Mouse (Mus musculus): ENCODE results near the gene Gfpt2.

The Gfpt2 gene

DNA sequence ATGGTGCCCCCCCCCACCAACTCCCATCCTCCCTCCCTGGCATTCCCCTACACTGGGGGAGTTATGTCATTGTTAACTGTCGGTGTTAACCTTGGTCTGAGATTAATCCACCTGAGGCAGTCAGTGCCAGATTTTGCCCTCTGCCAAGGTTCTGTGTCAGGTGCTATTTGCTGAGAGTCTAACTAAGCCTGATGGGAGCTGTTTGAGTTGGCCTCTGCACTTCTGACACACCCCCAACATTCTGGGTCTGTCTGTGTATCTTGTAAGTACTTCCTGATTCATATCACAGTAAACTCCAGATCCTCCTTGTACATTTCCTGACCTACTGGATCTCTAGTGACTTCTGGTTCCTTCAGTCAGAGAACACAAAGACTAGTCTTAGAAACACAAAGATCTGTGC lies 46.7 kb downstream of the Gfpt2 start:
- peak; percentile 34 for DNase-seq (ENCODE audit: low spot score)

DNA sequence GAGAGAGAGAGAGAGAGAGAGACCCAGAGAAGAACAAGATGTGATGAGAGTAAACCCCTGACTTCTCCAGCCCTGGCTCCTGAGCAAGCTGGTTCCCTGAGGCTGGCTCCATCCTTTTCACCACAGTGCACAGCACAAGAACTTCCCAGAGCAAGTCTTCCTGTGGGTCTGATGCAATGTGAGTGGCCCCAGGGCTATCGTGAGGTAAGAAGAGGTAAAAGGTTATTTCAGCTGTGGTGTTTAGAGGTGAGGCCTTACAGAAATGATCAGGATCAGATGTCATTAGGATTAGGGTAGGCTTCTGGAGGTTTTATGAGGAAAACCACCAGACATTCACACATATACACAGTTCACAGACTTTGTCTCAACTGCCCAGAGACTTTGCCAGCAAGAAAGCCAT lies 47.9 kb downstream of the Gfpt2 start:
- DNase-seq (ENCODE audit: low spot score) = no peak

DNA sequence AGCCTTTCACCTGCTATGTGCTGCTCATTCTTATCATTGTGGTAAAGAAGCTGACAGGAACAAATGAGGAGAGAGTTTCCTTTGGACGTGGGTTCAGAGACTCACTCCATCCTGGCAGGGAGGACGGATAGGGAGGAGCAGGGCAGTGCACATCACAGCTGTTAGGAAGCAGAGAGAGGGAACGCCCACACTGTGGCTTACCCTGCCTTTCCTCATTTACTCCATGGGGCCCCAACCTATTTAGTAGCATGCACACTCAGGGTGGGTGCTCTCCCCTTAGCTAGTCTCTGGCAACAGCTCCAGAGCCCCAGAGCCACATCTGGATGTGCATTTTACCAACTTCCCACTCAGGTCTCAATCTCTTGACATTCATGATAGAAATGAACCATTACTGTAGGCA lies 48.7 kb downstream of the Gfpt2 start:
- DNase-seq (ENCODE audit: low spot score) = no peak

DNA sequence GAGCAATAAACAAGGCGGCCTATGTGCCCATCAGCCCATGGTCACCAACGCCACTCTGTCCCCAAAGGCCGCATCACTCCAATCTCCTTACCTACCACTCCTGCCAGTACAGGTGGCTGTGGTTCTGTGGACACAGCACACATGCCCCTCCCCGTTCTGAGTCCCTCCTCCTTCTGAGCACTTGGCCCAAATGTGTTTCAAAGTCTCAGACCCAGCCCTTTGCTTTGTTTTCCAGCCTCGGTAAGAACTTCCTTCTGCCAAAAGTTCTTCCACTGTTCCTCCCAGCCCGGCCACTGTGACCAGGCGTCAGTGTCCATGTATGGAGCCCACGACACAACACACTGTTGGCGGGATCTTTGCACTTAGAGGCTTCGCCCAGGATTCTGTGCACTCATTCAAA lies 50.3 kb downstream of the Gfpt2 start:
- no peak for DNase-seq (ENCODE audit: low spot score)

DNA sequence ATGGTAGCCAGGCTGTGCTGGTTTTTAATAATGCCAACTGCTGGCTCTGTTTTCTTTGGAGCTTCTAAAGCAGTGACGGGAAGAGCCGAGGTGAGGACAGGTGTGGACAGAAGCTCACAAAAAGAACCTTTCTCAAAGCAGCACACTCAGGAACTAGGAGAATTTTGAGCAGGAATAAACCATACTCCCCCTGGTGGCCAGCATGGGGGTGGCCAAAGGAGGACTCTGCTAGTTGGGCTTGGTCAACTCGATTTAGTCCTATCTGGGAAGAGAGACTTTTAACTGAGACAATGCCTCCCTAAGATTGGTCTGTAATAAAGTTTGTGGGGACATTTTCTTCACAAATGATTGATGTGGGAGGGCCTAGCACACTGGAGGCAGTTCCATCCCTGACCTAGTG lies 51.0 kb downstream of the Gfpt2 start:
- DNase-seq (ENCODE audit: low spot score) = peak; percentile 75

DNA sequence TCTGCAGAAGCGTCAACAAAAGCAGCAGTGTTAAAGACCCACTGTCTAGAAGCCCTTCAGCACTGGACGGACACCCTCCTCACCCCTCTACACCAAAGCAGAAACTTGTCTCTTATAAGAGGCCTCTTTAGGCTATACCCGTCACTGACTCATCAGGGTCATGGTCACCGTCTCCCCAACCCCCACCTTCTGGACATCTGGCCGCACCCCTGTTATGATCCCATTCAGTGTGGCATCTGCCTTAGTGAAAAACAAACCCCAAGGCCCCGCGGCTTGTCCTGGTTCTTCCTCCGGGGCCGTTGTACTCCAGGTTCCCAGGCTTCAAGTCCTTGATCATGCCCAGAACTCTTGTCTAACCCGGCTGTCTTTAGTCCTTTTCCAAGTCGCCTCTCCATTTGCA lies 52.0 kb downstream of the Gfpt2 start:
- no peak for DNase-seq (ENCODE audit: low spot score)

DNA sequence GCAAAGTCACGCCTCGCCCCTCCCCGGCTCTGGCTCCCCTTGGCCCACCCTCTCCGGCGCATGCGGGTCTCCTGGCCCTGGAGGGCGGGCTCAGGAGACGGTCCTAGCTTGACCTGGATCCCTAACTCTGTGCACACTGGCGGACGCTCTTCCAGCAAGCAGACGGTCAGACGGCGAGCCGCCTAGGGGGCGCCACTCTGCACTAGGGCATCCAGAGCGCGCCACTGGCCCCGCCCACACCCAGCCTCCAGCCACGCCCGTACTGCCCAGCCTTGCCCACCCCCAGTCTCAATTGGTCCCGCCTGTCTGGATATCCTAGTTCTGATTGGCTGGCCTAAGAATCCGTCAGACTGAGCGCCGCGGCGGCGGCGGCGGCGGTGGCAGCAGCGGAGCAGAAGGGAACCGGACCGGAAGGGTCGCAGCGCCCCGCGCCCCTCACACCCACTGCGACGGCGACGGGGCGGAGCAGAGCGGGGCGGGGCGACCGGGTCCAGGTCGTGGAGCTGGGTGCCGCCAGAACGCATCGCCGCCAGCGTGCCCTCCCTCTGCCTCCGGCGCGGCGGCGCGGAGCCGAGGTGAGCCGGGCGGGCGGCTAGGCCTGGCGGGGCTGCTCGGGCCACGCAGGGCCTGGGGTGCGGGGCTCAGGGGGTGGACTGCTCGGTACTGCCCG lies 52.6 kb downstream of the Gfpt2 start, which contains the start of gene Mapk9:
Mapk9 (plus strand) TSS at position 351 of the 670 bp plus-strand sequence.
- DNase-seq (ENCODE audit: low spot score) = peak; percentile 99

DNA sequence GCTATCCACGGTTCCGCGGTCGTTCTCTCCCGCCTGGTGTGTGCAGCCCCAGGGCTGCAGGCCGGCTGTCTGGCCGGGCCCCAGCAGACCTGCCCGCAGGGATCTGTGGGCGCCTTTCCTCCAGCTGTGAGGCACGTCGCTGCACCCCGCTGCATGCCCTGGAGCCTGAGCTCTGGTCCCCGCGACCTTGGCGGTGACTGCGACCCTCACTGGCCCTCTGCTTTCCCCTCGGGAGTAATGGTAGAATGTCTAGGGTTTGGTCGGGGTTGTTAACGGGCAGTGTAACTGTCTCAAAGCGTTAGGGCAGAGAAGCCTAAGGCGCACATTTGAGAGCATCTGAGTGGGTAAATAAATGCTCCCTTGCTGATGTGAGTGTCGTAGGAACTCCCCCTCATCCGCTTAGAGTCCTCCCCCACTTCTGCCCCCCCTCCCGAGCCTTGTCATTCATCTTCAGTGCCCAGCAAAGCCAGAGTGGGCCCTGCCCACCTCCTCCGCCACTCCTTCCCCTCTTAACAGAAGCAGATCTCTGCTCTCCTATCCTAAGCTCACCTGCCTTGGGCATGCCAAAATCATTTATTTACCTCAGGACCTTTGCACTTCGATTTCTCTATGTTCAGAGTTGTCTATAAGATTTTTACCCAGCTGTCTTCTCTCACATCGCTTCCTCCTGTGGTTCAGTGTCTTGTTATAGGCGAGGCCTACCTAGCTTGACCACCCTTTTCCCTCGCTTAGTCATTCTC lies 53.3 kb downstream of the Gfpt2 start:
- no peak for DNase-seq (ENCODE audit: low spot score)

DNA sequence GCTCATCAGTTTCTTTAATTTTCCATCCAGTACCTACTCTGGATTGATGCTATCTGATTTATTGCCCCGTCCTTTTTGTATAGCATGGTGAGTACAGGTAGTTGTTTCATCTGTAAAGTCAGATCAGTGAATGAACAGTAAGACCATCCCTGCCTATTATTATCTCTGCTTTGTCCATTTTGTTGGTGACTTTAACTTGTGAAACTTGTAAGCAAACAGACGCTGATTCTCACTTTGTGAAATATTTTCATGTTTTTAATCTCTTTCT lies 53.8 kb downstream of the Gfpt2 start:
- no peak for DNase-seq (ENCODE audit: low spot score)

DNA sequence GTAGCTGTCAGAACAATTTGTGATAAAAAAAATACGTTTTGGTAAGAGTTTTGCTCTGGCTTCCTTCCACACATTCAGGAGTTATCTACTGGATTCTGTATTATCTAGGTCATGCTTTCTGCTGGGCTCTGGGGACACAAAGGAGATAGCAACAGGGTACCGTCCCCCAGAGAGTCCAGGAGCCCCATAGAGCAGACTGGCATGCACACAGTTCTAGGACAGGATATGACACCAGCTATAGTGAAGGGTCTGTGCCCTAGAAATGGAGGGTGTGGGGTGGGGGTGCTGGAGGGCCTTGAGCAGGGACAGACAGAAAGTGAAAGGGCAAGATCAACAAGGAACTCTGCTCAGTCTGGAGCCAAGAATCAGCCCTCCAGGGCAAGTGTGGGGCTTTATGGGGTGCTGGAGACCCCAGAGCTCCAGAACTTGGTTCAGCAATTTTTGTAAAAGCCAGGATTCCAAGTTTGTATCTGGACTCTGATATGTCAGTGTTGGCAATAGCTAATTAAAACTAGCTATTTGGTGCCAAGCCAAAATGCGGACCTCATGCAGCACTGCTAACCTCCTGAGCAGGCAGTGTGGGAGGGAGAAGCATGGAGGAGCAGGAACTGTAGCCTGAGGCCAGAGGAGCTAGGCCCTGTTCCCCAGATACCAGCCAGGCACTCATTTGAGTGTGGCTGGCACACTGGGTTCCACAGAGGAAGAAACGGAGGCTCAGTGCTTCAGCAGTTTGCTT lies 54.3 kb downstream of the Gfpt2 start:
- DNase-seq (ENCODE audit: low spot score) = peak; percentile 22

DNA sequence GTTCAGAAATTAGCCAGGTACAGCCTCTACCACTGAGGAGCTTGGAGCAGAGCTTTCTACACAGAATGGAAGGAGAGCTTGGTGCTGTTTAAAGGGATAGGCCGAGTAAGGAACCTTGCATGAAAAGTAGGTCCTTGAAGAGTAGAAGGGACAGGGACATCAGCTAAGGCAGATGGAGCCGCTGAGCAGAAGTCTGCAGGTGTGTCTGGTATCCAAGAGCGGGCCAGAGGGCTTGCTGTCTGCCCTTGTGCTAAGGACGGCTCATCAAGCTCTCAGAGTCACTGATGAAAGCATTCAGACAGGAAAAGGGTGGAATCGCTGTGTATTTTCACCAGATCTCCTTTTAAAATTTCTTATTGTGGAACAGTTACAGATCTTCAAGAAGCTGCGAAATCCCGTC lies 56.4 kb downstream of the Gfpt2 start:
- DNase-seq (ENCODE audit: low spot score) = no peak

DNA sequence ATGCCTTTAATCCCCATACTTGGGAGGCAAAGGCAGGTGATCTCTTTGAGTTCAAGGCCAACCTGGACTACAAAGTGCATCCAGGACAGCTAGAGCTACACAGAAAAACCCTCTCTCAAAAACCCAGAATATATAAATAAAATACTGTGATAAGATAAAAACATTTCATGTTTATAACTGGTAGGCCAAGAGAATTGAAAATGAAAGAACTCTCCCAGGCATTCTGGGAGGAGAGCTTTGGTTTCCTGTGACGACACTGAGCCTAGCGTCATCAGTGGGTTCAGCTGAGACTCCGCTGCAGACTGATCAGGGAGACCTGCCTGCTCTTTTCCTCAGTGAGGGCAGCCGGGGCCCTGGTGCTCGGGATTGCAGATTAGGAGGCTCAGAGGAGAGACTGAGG lies 61.2 kb downstream of the Gfpt2 start:
- no peak for DNase-seq (ENCODE audit: low spot score)

DNA sequence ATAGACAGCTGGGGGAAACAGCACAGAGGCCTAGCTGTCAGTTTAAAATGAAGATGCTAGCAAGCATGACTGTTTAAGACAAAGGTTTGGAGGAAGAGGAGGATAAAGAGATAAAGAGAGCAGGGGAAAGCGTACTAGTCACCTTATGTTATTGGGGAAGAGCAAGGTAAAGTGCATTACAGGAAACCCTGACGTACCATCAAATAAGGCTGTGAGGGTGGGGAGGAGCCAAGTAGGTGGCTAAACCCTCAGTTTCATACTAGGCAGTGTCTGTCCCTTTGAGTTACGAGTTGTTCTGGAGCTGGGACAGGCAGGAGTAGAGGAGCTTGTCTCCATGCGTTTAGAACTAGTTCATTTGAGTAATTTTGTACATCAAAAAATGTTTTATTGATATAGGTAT lies 67.2 kb downstream of the Gfpt2 start:
- no peak for DNase-seq (ENCODE audit: low spot score)

DNA sequence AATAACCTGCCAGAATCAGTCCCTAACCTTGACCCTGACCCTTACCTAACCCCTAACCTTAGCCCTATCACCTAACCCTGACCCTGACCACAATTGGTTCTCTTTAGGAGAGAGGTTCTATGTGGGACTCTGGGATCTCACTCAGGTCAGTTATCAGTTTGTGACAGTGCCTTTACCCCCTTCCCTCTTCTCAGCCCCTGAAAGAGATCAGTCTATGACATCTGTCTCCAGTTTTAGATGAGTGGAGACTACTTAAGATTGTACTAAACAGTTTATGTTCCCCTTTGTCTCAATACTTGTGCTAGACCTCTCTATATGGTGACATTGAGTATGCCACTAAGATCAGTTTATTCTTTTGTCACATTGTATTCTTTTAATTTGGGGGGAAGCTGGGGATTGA lies 69.9 kb downstream of the Gfpt2 start:
- no peak for DNase-seq (ENCODE audit: low spot score)

DNA sequence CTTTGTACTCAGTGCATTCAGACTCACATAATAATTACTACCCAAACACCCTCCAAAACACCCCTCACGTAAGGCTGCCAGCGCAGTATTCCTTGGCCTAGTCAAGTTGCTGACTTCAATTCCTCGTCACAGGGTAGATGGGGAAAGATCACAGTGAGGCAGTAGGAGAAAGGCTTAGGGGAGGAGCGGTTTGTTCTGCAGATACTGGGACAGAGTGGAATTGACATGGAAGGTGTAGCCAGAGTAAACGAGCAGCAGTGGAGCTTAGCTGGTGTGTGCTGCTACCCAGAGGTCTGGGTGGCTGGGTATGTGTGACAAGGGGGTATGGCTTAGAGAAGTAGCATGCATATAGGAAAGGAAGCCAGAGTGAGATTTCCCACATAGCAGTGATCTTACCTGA lies 73.3 kb downstream of the Gfpt2 start:
- DNase-seq (ENCODE audit: low spot score) = no peak

DNA sequence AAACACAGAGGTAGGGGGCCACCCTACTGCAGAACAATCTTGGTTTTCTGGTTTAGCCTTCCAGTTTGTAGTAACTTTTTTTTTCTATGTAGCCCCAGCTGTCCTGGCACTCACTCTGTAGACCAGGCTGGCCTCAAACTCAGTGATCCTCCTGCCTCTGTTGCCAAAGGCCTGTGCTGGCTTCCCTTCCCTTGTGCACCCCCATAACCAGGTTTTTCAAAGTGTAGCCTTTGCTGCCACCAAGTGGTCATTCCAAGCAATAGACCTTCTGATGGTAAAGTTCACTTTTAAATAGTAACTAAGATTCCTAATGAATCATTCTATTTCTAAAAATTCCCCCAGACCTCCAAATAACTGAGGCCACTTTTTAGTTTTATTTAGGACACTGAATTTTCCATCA lies 75.8 kb downstream of the Gfpt2 start:
- peak; percentile 43 for DNase-seq (ENCODE audit: low spot score)

DNA sequence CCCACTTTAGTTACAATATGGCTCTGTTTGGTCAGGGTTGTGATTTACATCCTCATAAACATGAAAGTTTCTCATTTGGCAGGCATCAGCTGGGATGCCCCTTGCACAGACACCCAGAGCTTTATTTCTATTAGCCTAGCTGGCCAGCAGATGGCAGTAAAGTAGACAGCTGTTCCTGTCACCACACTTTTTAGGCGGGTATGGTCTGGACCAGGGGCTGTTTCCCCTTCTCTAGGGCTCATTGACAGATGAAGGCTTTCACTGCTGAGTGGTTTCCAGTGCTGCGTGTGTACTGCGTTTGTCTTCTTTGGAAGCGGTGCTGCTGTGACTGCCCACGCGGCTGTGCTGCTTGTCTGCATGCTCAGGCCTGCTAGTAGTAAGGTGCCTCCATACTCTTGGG lies 77.9 kb downstream of the Gfpt2 start:
- no peak for DNase-seq (ENCODE audit: low spot score)

DNA sequence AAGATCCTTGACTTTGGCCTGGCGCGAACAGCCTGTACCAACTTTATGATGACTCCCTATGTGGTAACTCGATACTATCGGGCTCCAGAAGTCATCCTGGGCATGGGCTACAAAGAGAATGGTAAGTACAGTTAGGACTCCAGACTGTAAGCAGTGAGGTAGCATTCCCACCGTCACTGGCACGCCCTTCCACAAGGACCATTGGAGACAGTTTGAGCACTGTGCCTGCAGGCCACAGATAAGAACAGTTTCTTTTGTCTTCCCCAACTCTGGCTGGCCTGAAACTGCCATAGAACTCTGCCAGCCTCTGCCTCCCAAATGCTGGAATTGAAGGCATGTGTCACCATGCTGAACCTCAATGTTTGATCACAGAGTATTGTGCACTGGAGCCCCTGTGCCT lies 78.8 kb downstream of the Gfpt2 start:
- no peak for DNase-seq (ENCODE audit: low spot score)

DNA sequence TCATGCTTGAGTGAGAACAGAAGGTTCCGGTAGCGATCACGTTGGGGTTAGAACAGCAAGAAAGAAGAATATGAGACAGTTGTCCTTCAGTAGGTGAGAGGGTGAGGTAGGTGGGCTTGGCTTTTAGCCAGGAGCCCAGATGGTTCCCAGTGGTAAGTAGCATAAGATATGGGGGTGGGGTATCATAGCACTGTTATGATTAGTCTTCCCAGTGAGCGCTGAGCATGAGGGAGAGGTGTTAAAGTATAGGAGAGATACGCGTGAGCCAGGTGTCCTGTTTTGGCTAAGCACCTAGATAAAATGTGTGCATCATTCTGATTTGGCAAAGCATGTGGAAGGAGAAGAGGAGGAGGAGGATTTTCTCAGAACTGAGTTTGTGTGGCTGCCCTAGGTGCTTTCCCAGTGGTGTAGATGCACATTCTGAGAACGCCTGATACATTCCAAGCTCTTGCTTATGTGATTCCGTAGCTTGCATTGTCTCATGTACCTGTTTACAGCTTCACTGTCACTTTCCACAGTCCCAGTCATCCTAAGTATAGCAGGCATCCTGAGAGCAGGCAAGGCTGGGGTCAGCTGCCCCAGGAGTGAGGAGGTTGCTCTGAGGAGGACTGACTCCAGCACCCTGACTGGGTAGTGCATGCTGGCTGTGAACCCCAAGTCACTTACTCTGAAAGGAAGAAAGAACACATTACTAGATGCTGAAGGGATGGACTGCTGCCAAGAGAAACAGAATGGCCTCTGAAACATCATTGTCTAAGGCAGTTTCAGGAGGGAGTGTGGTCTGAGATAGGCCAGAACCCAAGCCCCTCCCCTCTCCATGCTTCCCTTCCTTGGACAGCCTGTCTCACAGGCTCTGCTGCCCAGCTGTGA lies 83.2 kb downstream of the Gfpt2 start:
- DNase-seq (ENCODE audit: low spot score) = peak; percentile 18

DNA sequence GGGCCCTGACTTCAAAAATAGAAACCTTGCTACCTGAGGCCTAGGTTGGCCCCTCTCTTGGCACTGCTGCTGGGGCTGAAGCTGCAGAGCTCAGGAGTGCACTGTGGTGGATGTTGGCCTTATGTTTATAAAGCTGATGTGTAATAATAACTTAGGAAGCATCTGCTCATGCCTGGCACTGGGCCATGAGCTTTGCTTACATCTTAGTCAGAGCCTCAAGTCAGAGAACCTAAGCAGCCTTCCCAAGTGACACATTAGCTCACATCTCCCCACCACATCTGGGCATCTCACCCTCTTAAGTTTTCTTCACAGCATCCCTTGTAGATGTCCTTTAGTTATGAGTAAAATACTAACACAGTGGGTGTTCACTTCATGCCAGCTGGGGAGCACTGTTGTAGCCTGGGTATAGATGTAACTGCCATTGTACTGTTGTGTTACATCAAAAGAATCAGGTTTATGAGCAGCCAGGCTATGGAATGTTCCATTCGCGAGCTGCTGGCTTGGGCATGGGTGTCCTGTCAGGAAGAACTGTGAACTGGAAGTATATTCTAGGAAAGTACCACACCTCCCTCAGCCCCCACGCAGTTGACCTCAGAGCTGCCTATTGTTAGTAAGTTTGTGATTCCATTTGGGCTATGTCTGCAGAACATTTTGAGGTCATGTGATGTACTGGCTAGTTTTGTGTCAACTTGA lies 86.1 kb downstream of the Gfpt2 start:
- no peak for DNase-seq (ENCODE audit: low spot score)

DNA sequence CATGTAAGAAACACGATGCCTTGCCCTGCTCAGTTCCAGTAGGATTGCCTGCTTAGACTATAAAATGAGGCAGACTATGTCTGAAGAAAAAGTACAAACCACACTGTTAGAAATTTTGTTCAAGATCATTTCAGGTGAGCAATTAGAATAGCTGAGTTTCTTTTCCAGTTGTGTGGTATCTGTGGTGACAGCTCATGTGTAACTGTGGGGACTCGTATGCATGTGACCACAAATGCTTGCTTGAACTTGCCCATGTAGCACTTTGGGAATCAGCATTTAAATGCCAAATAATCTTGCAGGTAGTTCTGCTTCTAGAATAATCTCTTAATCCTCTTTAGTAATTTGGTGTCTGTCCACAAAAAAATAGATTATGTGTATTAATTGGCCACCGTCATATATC lies 89.4 kb downstream of the Gfpt2 start:
- no peak for DNase-seq (ENCODE audit: low spot score)
